Mouse (Mus musculus): ENCODE data around the gene Vim.

- TF ChIP-seq CTCF (IDR thresholded peaks at IDR 0.05; ENCODE audit: control insufficient read depth, insufficient read depth, insufficient read length): no peak
- no peak for TF ChIP-seq MYOG (IDR thresholded peaks at IDR 0.05; ENCODE audit: control insufficient read depth, extremely low read depth, insufficient read length)
- TF ChIP-seq MAX (IDR thresholded peaks at IDR 0.05): no peak
- no peak for TF ChIP-seq USF1 (IDR thresholded peaks at IDR 0.05; ENCODE audit: low read depth)
- no peak for TF ChIP-seq MYOD1 (IDR thresholded peaks at IDR 0.05; ENCODE audit: control insufficient read depth, insufficient read length, low read depth)
- peak; percentile 57 for TF ChIP-seq CEBPB (IDR thresholded peaks at IDR 0.05; ENCODE audit: low read depth)
- no peak for TF ChIP-seq FOSL1 (IDR thresholded peaks at IDR 0.05; ENCODE audit: insufficient read depth, low read length, poor library complexity, severe bottlenecking)
Observed at GRCm38 (mm10) chr2:13575926-13576325, 2.2 kb downstream of the Vim start.

Data from C2C12 (cell line).